Mouse (Mus musculus) bone marrow macrophage, adult 2 months (primary cell): ENCODE measurements around the gene Cd47. TPM values are rescaled to one million over a fixed set of nuclear protein-coding genes. Genes with fewer than 3 reads are reported as not detected.

ENCODE experiments used
- H3K27ac ChIP-seq: 2 replicates; pipeline ENCODE4 v1.5.1; 2012; ENCODE audit warnings: low read depth, low read length; ENCODE audit not compliant: insufficient read depth
- H3K4me1 ChIP-seq: 2 replicates; pipeline ENCODE4 v1.6.1; 2012; ENCODE audit warnings: low read length; ENCODE audit not compliant: control insufficient read depth, insufficient read depth
- H3K4me3 ChIP-seq: 2 replicates; pipeline ENCODE4 v1.5.1; 2012; ENCODE audit warnings: mild to moderate bottlenecking, low read length, moderate library complexity; ENCODE audit not compliant: insufficient read depth
- CTCF ChIP-seq: IDR thresholded peaks from 2 replicates; pipeline ENCODE4 v1.5.1; 2012; ENCODE audit warnings: low read depth, mild to moderate bottlenecking, low read length, moderate library complexity
- POLR2A ChIP-seq: IDR thresholded peaks from 2 replicates; pipeline ENCODE4 v1.6.1; 2012; ENCODE audit warnings: mild to moderate bottlenecking, low read depth, low read length, borderline replicate concordance
- polyA plus RNA-seq: library from polyadenylated mRNA; stranded (reverse); fragments of >200 nt; gene quantifications from 2 replicates; pipeline ENCODE4 v1.2.4, GENCODE M21; 2012; ENCODE audit not compliant: missing spikeins, insufficient read depth, insufficient read length

Cd47 gene
- polyA plus RNA-seq, 1 experiment, result 310 TPM

DNA sequence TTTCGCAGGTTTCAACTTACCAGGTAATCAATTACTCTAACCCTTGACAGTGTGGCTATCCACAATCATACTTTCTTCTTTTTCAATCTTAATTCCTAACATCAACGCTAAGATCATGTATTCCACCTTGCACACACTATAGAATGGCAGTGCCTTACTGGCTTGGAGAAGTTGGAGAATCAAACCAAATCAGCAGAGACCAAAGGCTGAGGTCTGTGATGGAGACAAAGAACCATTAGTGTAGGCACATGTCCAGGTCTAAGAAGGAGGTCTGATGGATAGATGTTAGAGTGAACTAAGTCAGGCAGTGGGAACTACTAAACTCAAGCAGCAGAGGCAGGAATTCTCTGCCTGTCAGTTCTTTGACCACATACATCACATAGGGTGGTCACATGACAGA lies 139.0 kb downstream of the Cd47 start:
- no peak overlapping the region for H3K27ac ChIP-seq

GRCm38 (mm10) chr16:49940473-49940872 lies 140.1 kb downstream of the Cd47 start:
- TF ChIP-seq POLR2A (no peak), CTCF (no peak)
- Histone ChIP-seq H3K27ac (no peak overlapping the region), H3K4me1 (peaks cover 43% of the 10 kb centered on the region), H3K4me3 (no peak overlapping the region)

More for the DNA sequence above, 139.0 kb downstream of the Cd47 start:
- TF ChIP-seq CTCF (no peak), POLR2A (no peak)
- Histone ChIP-seq H3K4me1 (peaks cover 38% of the 10 kb centered on the region), H3K4me3 (no peak overlapping the region)

DNA sequence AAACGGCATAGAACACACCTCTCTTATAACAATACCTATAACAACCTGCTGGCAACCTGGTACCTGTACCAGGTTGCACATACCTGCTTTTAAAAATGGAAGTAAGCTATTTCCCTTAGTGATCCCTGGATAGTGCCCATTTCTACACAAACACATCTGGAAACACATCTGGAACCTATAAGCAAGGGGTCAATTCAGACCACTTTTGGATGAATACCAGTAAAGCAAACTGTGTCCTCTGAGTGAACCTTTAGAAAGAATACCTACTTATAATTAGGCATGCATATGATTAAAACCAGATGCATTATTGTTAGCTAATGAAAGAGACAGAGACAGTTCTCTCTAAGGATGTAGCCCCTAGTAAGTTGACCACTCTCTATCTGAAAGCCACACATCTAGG lies 140.7 kb downstream of the Cd47 start:
- peaks cover 43% of the 10 kb centered on the region for H3K4me1 ChIP-seq
- no peak overlapping the region for H3K27ac ChIP-seq
- TF ChIP-seq POLR2A, result no peak
- TF ChIP-seq CTCF, result no peak

GRCm38 (mm10) chr16:49943726-49944125 lies 143.4 kb downstream of the Cd47 start:
- Histone ChIP-seq H3K4me1 (peaks cover 30% of the 10 kb centered on the region), H3K27ac (peak overlapping the region; percentile 55), H3K4me3 (no peak overlapping the region)
- TF ChIP-seq CTCF (no peak), POLR2A (no peak)

More for the DNA sequence above, 140.7 kb downstream of the Cd47 start:
- no peak overlapping the region for H3K4me3 ChIP-seq

DNA sequence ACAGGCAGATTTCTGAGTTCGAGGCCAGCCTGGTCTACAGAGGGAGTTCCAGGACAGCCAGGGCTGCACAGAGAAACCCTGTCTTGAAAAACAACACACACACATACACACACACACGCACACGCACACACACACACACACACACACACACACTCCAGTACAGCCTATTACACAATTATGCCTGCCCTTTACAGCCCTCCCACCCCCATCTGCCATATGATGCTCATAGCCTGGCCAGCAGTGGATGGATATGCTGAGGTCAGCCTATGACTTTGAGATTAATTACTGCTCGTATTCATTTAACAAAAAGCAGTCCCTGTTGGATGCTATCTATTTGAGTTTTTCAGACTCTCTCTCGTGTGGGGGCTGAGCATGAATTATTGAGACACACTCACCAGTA lies 144.8 kb downstream of the Cd47 start:
- no peak for TF ChIP-seq POLR2A
- TF ChIP-seq CTCF, result no peak
- Histone ChIP-seq H3K4me3 (no peak overlapping the region), H3K27ac (no peak overlapping the region), H3K4me1 (peaks cover 23% of the 10 kb centered on the region)

DNA sequence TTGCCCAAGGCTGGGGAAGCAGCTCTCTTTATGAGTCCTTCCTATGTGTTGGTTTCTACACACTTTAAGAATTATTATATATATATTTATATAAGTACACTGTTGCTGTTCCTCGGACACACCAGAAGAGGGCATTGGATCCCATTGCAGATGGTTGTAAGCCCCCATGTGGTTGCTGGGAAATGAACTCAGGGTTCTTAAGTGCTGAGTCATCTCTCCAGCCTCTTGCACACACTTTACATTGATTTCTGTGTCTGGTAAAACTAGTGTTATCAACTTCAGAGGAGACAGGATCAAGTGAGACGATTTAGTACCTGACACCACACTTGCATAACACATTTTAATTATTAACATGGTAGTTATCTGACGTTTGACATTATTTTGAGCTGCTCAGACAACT lies 146.7 kb downstream of the Cd47 start:
- H3K4me3 ChIP-seq, result no peak overlapping the region
- peaks cover 28% of the 10 kb centered on the region for H3K4me1 ChIP-seq
- no peak overlapping the region for H3K27ac ChIP-seq
- TF ChIP-seq POLR2A (no peak), CTCF (no peak)

DNA sequence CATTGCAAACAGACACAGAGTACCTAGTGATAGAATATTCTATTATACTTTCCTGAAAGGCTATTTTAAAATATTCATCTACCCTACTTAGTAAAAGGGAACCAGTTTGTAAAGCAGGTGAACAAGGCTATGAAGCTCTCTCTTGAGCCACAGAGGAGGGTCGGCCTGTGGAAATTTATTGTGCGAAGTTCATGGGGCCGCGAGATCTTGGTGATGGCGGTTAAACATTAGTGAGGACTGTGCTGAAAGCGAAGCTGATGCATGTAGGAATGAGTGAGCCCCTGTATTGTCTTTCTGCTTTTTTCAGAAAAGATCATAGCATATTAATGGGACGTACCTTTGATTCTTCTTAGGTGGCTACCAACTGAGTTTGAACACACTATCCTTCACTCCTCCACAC lies 147.3 kb downstream of the Cd47 start:
- no peak overlapping the region for H3K4me3 ChIP-seq
- peaks cover 32% of the 10 kb centered on the region for H3K4me1 ChIP-seq
- H3K27ac ChIP-seq, result no peak overlapping the region
- TF ChIP-seq POLR2A (no peak), CTCF (no peak)

DNA sequence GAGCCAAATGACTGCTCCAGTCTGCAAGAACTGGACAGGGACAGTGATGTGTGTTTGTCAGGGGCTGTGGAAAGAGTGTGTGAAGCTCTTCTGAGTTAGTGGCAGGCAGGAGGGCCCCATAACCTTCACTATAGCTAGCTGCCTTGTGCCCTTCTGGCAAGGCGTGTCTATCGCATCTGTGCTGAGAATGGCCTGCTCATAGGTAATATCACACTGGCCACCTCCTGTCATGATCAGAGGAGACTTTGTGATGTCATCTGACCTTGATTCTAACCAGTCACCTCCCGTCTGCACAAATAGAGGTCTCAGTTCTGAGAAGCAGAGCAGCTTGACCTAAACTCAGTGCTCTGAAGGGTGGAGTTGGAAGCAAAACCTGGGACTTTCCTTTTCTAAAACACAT lies 148.0 kb downstream of the Cd47 start:
- Histone ChIP-seq H3K27ac (no peak overlapping the region), H3K4me3 (no peak overlapping the region), H3K4me1 (peaks cover 30% of the 10 kb centered on the region)
- TF ChIP-seq POLR2A (no peak), CTCF (no peak)

DNA sequence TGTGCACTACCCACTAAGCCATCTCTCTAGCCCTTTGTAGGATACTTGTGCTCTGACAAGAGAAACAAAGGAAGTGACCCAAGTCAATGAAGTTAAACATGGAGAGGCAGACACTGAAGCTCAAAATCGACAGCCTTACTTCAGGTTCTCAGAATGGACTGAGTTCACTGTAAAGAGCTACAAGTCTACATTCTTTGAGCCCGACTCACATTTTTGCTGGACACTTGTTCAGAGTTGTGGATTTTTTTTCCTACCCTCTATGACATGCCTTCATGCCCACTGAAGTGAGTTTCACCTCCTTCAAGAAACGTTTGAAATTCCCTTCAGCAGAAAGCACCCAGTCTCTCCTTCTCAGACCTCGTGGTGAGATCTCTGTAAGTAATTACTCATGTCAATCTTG lies 148.9 kb downstream of the Cd47 start:
- Histone ChIP-seq H3K27ac (no peak overlapping the region), H3K4me1 (peaks cover 33% of the 10 kb centered on the region), H3K4me3 (no peak overlapping the region)
- TF ChIP-seq CTCF (no peak), POLR2A (no peak)

DNA sequence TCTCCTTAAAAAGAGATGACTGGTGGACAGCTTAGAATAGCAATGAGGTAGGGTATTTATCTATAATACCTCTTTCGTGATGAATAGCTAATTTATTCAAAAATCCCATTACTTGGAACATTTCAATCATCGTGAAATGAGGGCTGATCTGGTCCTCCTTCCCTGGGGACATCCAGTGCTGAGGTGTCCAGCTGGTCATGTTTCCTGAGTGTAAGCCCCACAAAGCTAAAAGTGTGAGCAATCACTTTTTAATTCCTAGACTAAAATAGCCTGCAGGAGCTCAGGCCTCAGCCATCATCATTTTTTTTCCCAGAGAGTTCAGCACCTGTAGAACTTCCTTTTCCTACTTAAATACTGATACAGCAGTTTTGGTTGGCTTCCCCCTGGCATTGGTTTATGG lies 150.0 kb downstream of the Cd47 start:
- Histone ChIP-seq H3K4me3 (no peak overlapping the region), H3K4me1 (peaks cover 32% of the 10 kb centered on the region), H3K27ac (no peak overlapping the region)
- TF ChIP-seq POLR2A, result no peak
- TF ChIP-seq CTCF, result no peak

DNA sequence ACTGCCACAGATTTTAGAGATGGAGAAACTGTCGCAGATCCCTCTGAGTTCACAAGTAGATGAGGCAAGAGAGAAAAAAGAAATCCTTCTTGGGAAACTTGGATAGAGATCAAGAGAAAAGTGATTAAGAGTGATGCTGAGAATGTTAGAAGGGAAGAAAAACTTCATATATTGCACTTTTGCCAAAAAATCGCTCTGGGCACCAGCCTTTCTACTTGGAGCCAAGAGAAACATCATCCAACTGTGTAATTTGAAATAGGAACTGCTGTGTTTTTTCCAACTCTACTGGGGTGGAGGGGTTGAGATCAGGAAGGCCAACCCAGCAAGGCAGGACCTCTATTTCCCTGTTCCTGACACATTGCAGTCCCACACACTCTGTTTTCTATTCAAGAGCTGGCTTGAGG lies 151.0 kb downstream of the Cd47 start:
- TF ChIP-seq CTCF, result no peak
- no peak for TF ChIP-seq POLR2A
- H3K4me1 ChIP-seq, result peaks cover 39% of the 10 kb centered on the region
- no peak overlapping the region for H3K4me3 ChIP-seq
- no peak overlapping the region for H3K27ac ChIP-seq
